Mouse (Mus musculus) heart, adult 2 months (tissue): ENCODE measurements at regions not wholly inside any gene's neighbourhood (a gene's known extent, or its start where the extent isn't known, plus 50 kb on each side); places are given as distances from the start of the nearest gene placed in this dataset.
A peak's percentile ranks its signal among the peaks of the same experiment; 100 is the strongest.

Experiments used
- DNase-seq, 2 experiments: peaks; one replicate each; pipeline ENCODE4 v3.0.0; 2021
- H3K27ac ChIP-seq: fragments of 200-600 bp; 2 replicates; pipeline ENCODE4 v1.8.1; 2022
- H3K27me3 ChIP-seq: fragments of 200-500 bp; 2 replicates; pipeline ENCODE4 v1.6.1; 2012; ENCODE audit warnings: mild to moderate bottlenecking, low read length, inconsistent platforms, mixed read lengths; ENCODE audit not compliant: control insufficient read depth, insufficient read depth
- H3K36me3 ChIP-seq: fragments of 200-500 bp; 2 replicates; pipeline ENCODE4 v1.6.1; 2012; ENCODE audit warnings: low read length, inconsistent platforms; ENCODE audit not compliant: control insufficient read depth, insufficient read depth
- H3K4me1 ChIP-seq: fragments of 200-500 bp; 2 replicates; pipeline ENCODE4 v1.6.1; 2011; ENCODE audit warnings: low read length; ENCODE audit not compliant: control insufficient read depth, insufficient read depth
- H3K4me3 ChIP-seq: fragments of 200-600 bp; 2 replicates; pipeline ENCODE4 v1.8.1; 2022
- H3K79me2 ChIP-seq: fragments of 200-500 bp; replicated peaks from 2 replicates; pipeline ENCODE4 v1.6.1; 2012; ENCODE audit warnings: mild to moderate bottlenecking, inconsistent platforms, low read length, moderate library complexity, mixed read lengths; ENCODE audit not compliant: control insufficient read depth, insufficient read depth
- H3K9ac ChIP-seq: fragments of 200-500 bp; 2 replicates; pipeline ENCODE4 v1.6.1; 2012; ENCODE audit warnings: low read depth, mild to moderate bottlenecking, control low read depth, inconsistent platforms, low read length, mixed read lengths
- CTCF ChIP-seq: fragments of 200-600 bp; IDR thresholded peaks from 2 replicates; pipeline ENCODE4 v1.8.1; 2022; ENCODE audit warnings: antibody characterized with exemption, mild to moderate bottlenecking, moderate library complexity
- EP300 ChIP-seq: fragments of 200-500 bp; IDR thresholded peaks from 2 replicates; pipeline ENCODE4 v1.6.1; 2011; ENCODE audit warnings: low read depth, low read length, control low read depth; ENCODE audit not compliant: insufficient read depth
- POLR2A ChIP-seq: fragments of 200-500 bp; IDR thresholded peaks from 2 replicates; pipeline ENCODE4 v1.6.1; 2011; ENCODE audit warnings: mild to moderate bottlenecking, low read depth, low read length, control low read depth; ENCODE audit not compliant: insufficient read depth
- WGBS: fragments of 180-500 bp; shearing (Covaris S2); methylation state at CpG from one replicate; pipeline ENCODE4 v1.1.7; 2018; 5-methylcytosine and 5-hydroxymethylcytosine counted together
- intact Hi-C: fragments of 180-260 bp; cut with DNase I; formaldehyde crosslinking; loops from one replicate; pipeline ENCODE4 v1.15.1; 2025

- Histone ChIP-seq H3K79me2 (no peaks in the 10 kb centered on the region), H3K9ac (no peak overlapping the region), H3K36me3 (no peaks in the 10 kb centered on the region), H3K27ac (no peak overlapping the region), H3K4me3 (no peak overlapping the region), H3K27me3 (no peaks in the 10 kb centered on the region), H3K4me1 (no peaks in the 10 kb centered on the region)
- no peak for DNase-seq
- WGBS, result 79% methylated on average over 4 of the region's 4 CpGs
- intact Hi-C loops, result no loop called here
- TF ChIP-seq POLR2A (no peak), CTCF (no peak), EP300 (no peak)
These were observed 396.8 kb upstream of the Ctso start for GRCm38 (mm10) chr3:81535448-81536205.

- no peaks in the 10 kb centered on the region for H3K79me2 ChIP-seq
- H3K36me3 ChIP-seq, result no peaks in the 10 kb centered on the region
- H3K9ac ChIP-seq, result no peak overlapping the region
- no peaks in the 10 kb centered on the region for H3K4me1 ChIP-seq
- H3K4me3 ChIP-seq, result no peak overlapping the region
- 74% methylated on average over 7 of the region's 7 CpGs for WGBS
- H3K27ac ChIP-seq, result no peak overlapping the region
- no peak for DNase-seq
- intact Hi-C loops, result no loop called here
- TF ChIP-seq POLR2A (no peak), EP300 (no peak), CTCF (no peak)
- no peaks in the 10 kb centered on the region for H3K27me3 ChIP-seq
These were observed 377.6 kb upstream of the Ctso start for GRCm38 (mm10) chr3:81554773-81555172.

GRCm38 (mm10) chr3:81562610-81563258 lies 369.7 kb upstream of the Ctso start:
- H3K9ac ChIP-seq, result no peak overlapping the region
- no peak for DNase-seq
- no peaks in the 10 kb centered on the region for H3K79me2 ChIP-seq
- no peaks in the 10 kb centered on the region for H3K27me3 ChIP-seq
- WGBS, result 68% methylated on average over 2 of the region's 2 CpGs
- H3K4me3 ChIP-seq, result no peak overlapping the region
- H3K27ac ChIP-seq, result no peak overlapping the region
- intact Hi-C loops, result no loop called here
- H3K4me1 ChIP-seq, result no peaks in the 10 kb centered on the region
- H3K36me3 ChIP-seq, result no peaks in the 10 kb centered on the region
- no peak for TF ChIP-seq POLR2A
- TF ChIP-seq CTCF, result no peak
- TF ChIP-seq EP300, result no peak

GRCm38 (mm10) chr3:81563858-81564756 lies 368.3 kb upstream of the Ctso start:
- intact Hi-C loops, result no loop called here
- Histone ChIP-seq H3K27ac (no peak overlapping the region), H3K4me1 (no peaks in the 10 kb centered on the region), H3K36me3 (no peaks in the 10 kb centered on the region), H3K79me2 (no peaks in the 10 kb centered on the region), H3K9ac (no peak overlapping the region), H3K27me3 (no peaks in the 10 kb centered on the region), H3K4me3 (no peak overlapping the region)
- TF ChIP-seq CTCF, result no peak
- TF ChIP-seq EP300, result no peak
- TF ChIP-seq POLR2A, result no peak
- peak in 1 of 2 experiments; percentile 19 for DNase-seq
- 63% methylated on average over 7 of the region's 7 CpGs for WGBS

- H3K36me3 ChIP-seq, result no peaks in the 10 kb centered on the region
- no peak for TF ChIP-seq EP300
- no peak for TF ChIP-seq CTCF
- TF ChIP-seq POLR2A, result no peak
- intact Hi-C loops, result no loop called here
- DNase-seq, result no peak
- H3K27ac ChIP-seq, result no peak overlapping the region
- H3K79me2 ChIP-seq, result no peaks in the 10 kb centered on the region
- no peak overlapping the region for H3K4me3 ChIP-seq
- 37% methylated on average over 1 of the region's 1 CpGs for WGBS
- H3K27me3 ChIP-seq, result no peaks in the 10 kb centered on the region
- H3K4me1 ChIP-seq, result no peaks in the 10 kb centered on the region
- H3K9ac ChIP-seq, result no peak overlapping the region
These were observed 367.7 kb upstream of the Ctso start for GRCm38 (mm10) chr3:81564757-81565063.
